Mouse (Mus musculus): ENCODE results near the gene Olfr1375. TPM values are rescaled to one million over a fixed set of nuclear protein-coding genes. Genes with fewer than 3 reads are reported as not detected.
"Not testable (repeated sequence)": the region's sequence is repeated elsewhere in the genome, so short reads cannot be mapped to it uniquely, and the experiment has no call there.

Gene Olfr1375
- polyA plus RNA-seq, 1 experiment from 2014 or later = not detected

- not testable (repeated sequence) for H3K4me2 ChIP-seq; H3K9ac ChIP-seq (ENCODE audit: low read length); DNase-seq (ENCODE audit: low spot score, missing footprints); H3K4me3 ChIP-seq (ENCODE audit: low read depth, low read length); H3K9me3 ChIP-seq (ENCODE audit: control insufficient read depth, low read length); H3K27me3 ChIP-seq (ENCODE audit: control insufficient read depth, insufficient read depth, low read length); ATAC-seq (ENCODE audit: low FRiP score); H3K36me3 ChIP-seq (ENCODE audit: control insufficient read depth, insufficient read depth, low read length); H3K27ac ChIP-seq (ENCODE audit: low read depth, low read length); H3K4me1 ChIP-seq (ENCODE audit: control insufficient read depth, insufficient read depth, low read length)
Observed at GRCm38 (mm10) chr11:51034141-51034540, 13.8 kb upstream of the Olfr1375 start.

GRCm38 (mm10) chr11:51035951-51036350 is 12.0 kb upstream of the Olfr1375 start:
- H3K4me2 ChIP-seq = no peak overlapping the region
- no peak overlapping the region for H3K9ac ChIP-seq (ENCODE audit: low read length)
- 91% methylated on average over 2 of the region's 2 CpGs for WGBS
- no peaks in the 10 kb centered on the region for H3K36me3 ChIP-seq (ENCODE audit: control insufficient read depth, insufficient read depth, low read length)
- DNase-seq (ENCODE audit: low spot score, missing footprints) = no peak
- no peaks in the 10 kb centered on the region for H3K4me1 ChIP-seq (ENCODE audit: control insufficient read depth, insufficient read depth, low read length)
- no peak overlapping the region for H3K4me3 ChIP-seq (ENCODE audit: low read depth, low read length)
- H3K27ac ChIP-seq (ENCODE audit: low read depth, low read length) = no peak overlapping the region
- H3K27me3 ChIP-seq (ENCODE audit: control insufficient read depth, insufficient read depth, low read length) = no peaks in the 10 kb centered on the region
- no peaks in the 10 kb centered on the region for H3K9me3 ChIP-seq (ENCODE audit: control insufficient read depth, low read length)
- ATAC-seq (ENCODE audit: low FRiP score) = no peak

- not testable (repeated sequence) for H3K27ac ChIP-seq (ENCODE audit: low read depth, low read length); DNase-seq (ENCODE audit: low spot score, missing footprints)
- WGBS = 86% methylated on average over 3 of the region's 3 CpGs
Observed at GRCm38 (mm10) chr11:51044776-51045175, 3.1 kb upstream of the Olfr1375 start.

DNA sequence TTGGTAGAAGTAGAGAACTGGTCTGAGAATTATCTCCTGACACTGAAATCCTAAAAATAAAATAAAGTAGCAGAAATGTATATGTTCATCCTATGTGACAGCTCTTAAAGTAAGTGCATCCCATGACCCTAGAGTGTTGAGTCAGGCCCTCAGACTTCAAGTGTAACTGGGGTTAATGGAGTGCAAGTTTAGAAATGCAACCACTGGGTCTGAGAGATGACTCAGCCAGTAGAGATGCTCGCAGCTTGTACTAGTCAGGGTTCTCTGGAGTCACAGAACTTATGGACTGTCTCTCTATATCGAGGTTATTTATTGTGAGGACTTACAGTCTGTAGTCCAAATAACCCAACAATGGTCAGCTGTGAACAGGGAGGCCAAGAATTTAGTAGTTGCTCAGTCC is 3.8 kb downstream of the Olfr1375 start:
- Histone ChIP-seq H3K36me3 (ENCODE audit: control insufficient read depth, insufficient read depth, low read length) (no peaks in the 10 kb centered on the region), H3K4me1 (ENCODE audit: control insufficient read depth, insufficient read depth, low read length) (no peaks in the 10 kb centered on the region), H3K4me3 (ENCODE audit: low read depth, low read length) (no peak overlapping the region), H3K9me3 (ENCODE audit: control insufficient read depth, low read length) (no peaks in the 10 kb centered on the region), H3K27me3 (ENCODE audit: control insufficient read depth, insufficient read depth, low read length) (no peaks in the 10 kb centered on the region), H3K4me2 (no peak overlapping the region), H3K27ac (ENCODE audit: low read depth, low read length) (no peak overlapping the region), H3K9ac (ENCODE audit: low read length) (no peak overlapping the region)
- no peak for ATAC-seq (ENCODE audit: low FRiP score)
- DNase-seq (ENCODE audit: low spot score, missing footprints) = no peak
- WGBS = 69% methylated on average over 2 of the region's 2 CpGs

More at GRCm38 (mm10) chr11:51044776-51045175, 3.1 kb upstream of the Olfr1375 start:
- not testable (repeated sequence) for H3K9me3 ChIP-seq (ENCODE audit: control insufficient read depth, low read length); H3K4me2 ChIP-seq; H3K9ac ChIP-seq (ENCODE audit: low read length); H3K27me3 ChIP-seq (ENCODE audit: control insufficient read depth, insufficient read depth, low read length); H3K4me3 ChIP-seq (ENCODE audit: low read depth, low read length); ATAC-seq (ENCODE audit: low FRiP score); H3K4me1 ChIP-seq (ENCODE audit: control insufficient read depth, insufficient read depth, low read length); H3K36me3 ChIP-seq (ENCODE audit: control insufficient read depth, insufficient read depth, low read length)

DNA sequence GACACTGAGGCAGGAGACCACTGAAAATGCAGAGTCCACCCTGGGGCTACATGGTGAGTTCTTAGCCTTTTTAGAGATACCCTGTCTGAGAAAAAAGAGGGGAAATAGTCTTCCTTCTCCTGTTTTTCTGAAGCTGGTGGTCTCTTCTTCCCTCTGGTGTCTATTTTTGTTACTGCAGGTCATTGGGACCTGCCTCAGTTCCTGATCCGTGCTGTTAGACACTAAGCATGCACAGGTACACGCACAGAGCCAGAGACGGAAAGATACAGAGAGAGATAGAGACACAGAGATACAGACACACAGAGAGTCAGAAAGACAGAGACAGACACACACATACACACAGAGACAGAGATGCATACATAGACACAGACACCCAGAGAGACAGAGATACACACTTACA is 5.3 kb downstream of the Olfr1375 start:
- WGBS = 51% methylated on average over 3 of the region's 3 CpGs
- Histone ChIP-seq H3K27me3 (ENCODE audit: control insufficient read depth, insufficient read depth, low read length) (no peaks in the 10 kb centered on the region), H3K36me3 (ENCODE audit: control insufficient read depth, insufficient read depth, low read length) (no peaks in the 10 kb centered on the region), H3K4me3 (ENCODE audit: low read depth, low read length) (no peak overlapping the region), H3K4me2 (no peak overlapping the region), H3K4me1 (ENCODE audit: control insufficient read depth, insufficient read depth, low read length) (no peaks in the 10 kb centered on the region), H3K27ac (ENCODE audit: low read depth, low read length) (no peak overlapping the region), H3K9ac (ENCODE audit: low read length) (no peak overlapping the region), H3K9me3 (ENCODE audit: control insufficient read depth, low read length) (no peaks in the 10 kb centered on the region)
- DNase-seq (ENCODE audit: low spot score, missing footprints) (no peak), ATAC-seq (ENCODE audit: low FRiP score) (no peak)

DNA sequence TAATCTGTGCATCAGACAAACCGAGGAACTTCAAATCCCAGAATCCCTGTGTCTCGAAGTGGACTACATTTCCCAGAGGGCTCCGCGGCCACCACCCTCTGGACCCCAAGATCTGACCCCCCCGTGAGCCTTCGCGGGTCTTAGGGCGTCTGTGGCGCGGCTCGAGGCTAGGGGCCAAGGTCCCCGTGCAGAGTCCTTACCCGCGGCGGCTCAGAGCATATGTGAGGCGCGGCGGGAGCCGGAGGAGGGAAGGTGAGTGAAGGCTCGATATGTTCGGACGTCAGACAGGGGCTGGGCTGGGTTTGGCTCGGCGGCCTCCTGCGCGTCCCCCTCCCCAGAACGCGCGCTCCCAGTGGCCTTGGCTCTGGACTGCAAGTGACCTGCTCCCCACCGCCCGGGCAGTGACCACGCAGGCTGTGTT is 11.3 kb downstream of the Olfr1375 start, which contains the start of gene Zfp354a:
Zfp354a (plus strand) TSS at position 107 of the 421 bp plus-strand sequence.
- Histone ChIP-seq H3K9ac (ENCODE audit: low read length) (peak within 1 kb of the TSS; percentile 90), H3K27me3 (ENCODE audit: control insufficient read depth, insufficient read depth, low read length) (no peaks in the 10 kb centered on the region), H3K4me2 (peak within 1 kb of the TSS; percentile 88), H3K27ac (ENCODE audit: low read depth, low read length) (peak within 1 kb of the TSS; percentile 36; the same call in 1 of the 2 replicates), H3K4me1 (ENCODE audit: control insufficient read depth, insufficient read depth, low read length) (peaks cover 6% of the 10 kb centered on the region), H3K4me3 (ENCODE audit: low read depth, low read length) (peak within 1 kb of the TSS; percentile 69), H3K9me3 (ENCODE audit: control insufficient read depth, low read length) (no peaks in the 10 kb centered on the region), H3K36me3 (ENCODE audit: control insufficient read depth, insufficient read depth, low read length) (no peaks in the 10 kb centered on the region)
- ATAC-seq (ENCODE audit: low FRiP score) (peak; percentile 96), DNase-seq (ENCODE audit: low spot score, missing footprints) (peak; percentile 98)
- 0% methylated on average over 32 of the region's 32 CpGs for WGBS

DNA sequence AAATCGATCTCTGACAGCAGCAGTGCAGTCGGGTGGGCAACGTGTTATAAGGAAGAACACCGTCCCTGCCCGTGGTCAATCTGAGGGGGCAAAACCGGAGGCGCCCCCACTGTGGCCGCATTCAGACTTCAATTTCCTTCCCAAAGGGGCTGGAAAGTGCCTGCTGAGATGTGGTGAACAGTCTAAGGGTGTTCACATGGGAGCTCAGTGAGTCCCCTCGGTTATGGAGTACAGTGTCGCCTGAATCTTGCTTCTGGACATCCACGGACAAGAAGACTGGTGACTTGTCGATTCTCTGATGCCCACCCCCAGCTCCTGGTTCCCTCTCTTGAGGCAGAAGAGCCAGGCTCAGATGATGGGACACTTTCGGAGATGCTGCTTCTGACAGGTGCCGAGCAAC is 11.7 kb downstream of the Olfr1375 start:
- Histone ChIP-seq H3K27ac (ENCODE audit: low read depth, low read length) (no peak overlapping the region), H3K9me3 (ENCODE audit: control insufficient read depth, low read length) (no peaks in the 10 kb centered on the region), H3K36me3 (ENCODE audit: control insufficient read depth, insufficient read depth, low read length) (no peaks in the 10 kb centered on the region), H3K4me3 (ENCODE audit: low read depth, low read length) (peak overlapping the region; percentile 69), H3K9ac (ENCODE audit: low read length) (peak overlapping the region; percentile 90), H3K27me3 (ENCODE audit: control insufficient read depth, insufficient read depth, low read length) (no peaks in the 10 kb centered on the region), H3K4me2 (peak overlapping the region; percentile 88), H3K4me1 (ENCODE audit: control insufficient read depth, insufficient read depth, low read length) (peaks cover 6% of the 10 kb centered on the region)
- DNase-seq (ENCODE audit: low spot score, missing footprints) (no peak), ATAC-seq (ENCODE audit: low FRiP score) (no peak; the same call in 1 of the 2 replicates)
- WGBS = 15% methylated on average over 14 of the region's 14 CpGs

- no peak overlapping the region for H3K4me3 ChIP-seq (ENCODE audit: low read depth, low read length)
- no peak overlapping the region for H3K9ac ChIP-seq (ENCODE audit: low read length)
- no peaks in the 10 kb centered on the region for H3K9me3 ChIP-seq (ENCODE audit: control insufficient read depth, low read length)
- no peak for DNase-seq (ENCODE audit: low spot score, missing footprints)
- H3K27ac ChIP-seq (ENCODE audit: low read depth, low read length) = no peak overlapping the region
- H3K4me2 ChIP-seq = no peak overlapping the region
- ATAC-seq (ENCODE audit: low FRiP score) = no peak
- H3K36me3 ChIP-seq (ENCODE audit: control insufficient read depth, insufficient read depth, low read length) = 0 out of 2 replicates have a peak, but pooled peaks cover 3% of the 10 kb centered on the region
- H3K4me1 ChIP-seq (ENCODE audit: control insufficient read depth, insufficient read depth, low read length) = peaks cover 6% of the 10 kb centered on the region
- 96% methylated on average over 6 of the region's 6 CpGs for WGBS
- H3K27me3 ChIP-seq (ENCODE audit: control insufficient read depth, insufficient read depth, low read length) = no peaks in the 10 kb centered on the region
Observed at GRCm38 (mm10) chr11:51060981-51061380, 13.1 kb downstream of the Olfr1375 start.

GRCm38 (mm10) chr11:51063276-51063675 is 15.4 kb downstream of the Olfr1375 start:
- Histone ChIP-seq H3K4me2 (no peak overlapping the region), H3K27ac (ENCODE audit: low read depth, low read length) (no peak overlapping the region), H3K9ac (ENCODE audit: low read length) (no peak overlapping the region), H3K36me3 (ENCODE audit: control insufficient read depth, insufficient read depth, low read length) (0 out of 2 replicates have a peak, but pooled peaks cover 5% of the 10 kb centered on the region), H3K4me1 (ENCODE audit: control insufficient read depth, insufficient read depth, low read length) (peaks cover 6% of the 10 kb centered on the region), H3K9me3 (ENCODE audit: control insufficient read depth, low read length) (no peaks in the 10 kb centered on the region), H3K4me3 (ENCODE audit: low read depth, low read length) (no peak overlapping the region), H3K27me3 (ENCODE audit: control insufficient read depth, insufficient read depth, low read length) (no peaks in the 10 kb centered on the region)
- ATAC-seq (ENCODE audit: low FRiP score) (no peak), DNase-seq (ENCODE audit: low spot score, missing footprints) (no peak)
- WGBS = 93% methylated on average over 7 of the region's 7 CpGs

All from midbrain, embryonic 11.5 days (tissue).